Mouse (Mus musculus): ENCODE measurements around the gene Dusp3.

DNA sequence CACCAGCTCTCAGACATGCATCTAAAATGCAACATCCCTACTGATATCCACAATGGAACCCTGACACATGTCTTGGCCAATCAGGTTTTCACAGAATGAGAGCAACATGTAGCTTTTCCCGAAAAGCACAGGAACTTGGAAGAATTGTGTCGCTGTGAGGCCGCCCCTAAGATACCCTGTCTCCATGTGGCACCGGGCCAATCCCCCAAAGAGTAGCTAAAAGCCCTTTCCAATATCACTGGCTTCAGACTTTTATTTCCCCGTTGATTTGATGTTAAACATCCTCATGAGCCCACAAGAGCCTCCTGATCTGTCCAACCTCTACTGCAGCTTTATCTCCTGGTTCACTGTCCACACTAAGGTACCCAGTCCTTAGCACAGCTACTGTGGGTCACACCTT lies 19.9 kb upstream of the Dusp3 start:
- TF ChIP-seq CTCF (IDR thresholded peaks at IDR 0.05 in 2 of 3, conservative IDR thresholded peaks at IDR 0.05 in 1 of 3; ENCODE audit: control insufficient read depth in 1 of 3, insufficient read depth in 1 of 3, low read depth in 2 of 3, low read length in 3 of 3, poor library complexity in 1 of 3, severe bottlenecking in 1 of 3) (no peak), UBTF (IDR thresholded peaks at IDR 0.05; ENCODE audit: borderline replicate concordance, insufficient read depth, low read depth, low read length) (no peak), RCOR1 (IDR thresholded peaks at IDR 0.05; ENCODE audit: low read depth, low read length) (no peak), MEF2A (IDR thresholded peaks at IDR 0.05; ENCODE audit: extremely low read depth, insufficient replicate concordance, low read depth, low read length, poor library complexity, severe bottlenecking) (no peak), CHD2 (IDR thresholded peaks at IDR 0.05; ENCODE audit: low read length) (no peak), POLR2AphosphoS5 (IDR thresholded peaks at IDR 0.05; ENCODE audit: borderline replicate concordance, low read depth, low read length) (no peak), ZKSCAN1 (IDR thresholded peaks at IDR 0.05; ENCODE audit: low read depth, low read length) (no peak), TAL1 (IDR thresholded peaks at IDR 0.05; ENCODE audit: low read length) (no peak), HCFC1 (IDR thresholded peaks at IDR 0.05; ENCODE audit: low read depth, low read length) (no peak), TCF12 (IDR thresholded peaks at IDR 0.05; ENCODE audit: low read depth, low read length) (no peak), SIN3A (IDR thresholded peaks at IDR 0.05; ENCODE audit: low read length) (no peak)

Data from MEL (cell line).